Mouse (Mus musculus) neural tube, embryonic 15.5 days (tissue): ENCODE data around the gene Gm17654. TPM values are rescaled to one million over a fixed set of nuclear protein-coding genes. Genes with fewer than 3 reads are reported as not detected.
"Not testable (repeated sequence)": the region's sequence is repeated elsewhere in the genome, so short reads cannot be mapped to it uniquely, and the experiment has no call there.

ENCODE experiments used
- ATAC-seq: fragments of 200-750 bp; cut with Nextera tagmentation; 2 replicates; pipeline ENCODE4 v1.8.0; 2017; ENCODE audit warnings: mild to moderate bottlenecking, moderate TSS enrichment, moderate library complexity; ENCODE audit not compliant: low FRiP score
- H3K27ac ChIP-seq: fragments of 300-500 bp; sonication (generic); replicated peaks from 2 replicates; pipeline ENCODE4 v1.5.1; 2015; ENCODE audit warnings: mild to moderate bottlenecking, inconsistent platforms
- H3K27me3 ChIP-seq: fragments of 300-500 bp; sonication (generic); replicated peaks from 2 replicates; pipeline ENCODE4 v1.6.1; 2015; ENCODE audit warnings: inconsistent platforms
- H3K36me3 ChIP-seq: fragments of 300-500 bp; sonication (generic); 2 replicates; pipeline ENCODE4 v1.6.1; 2015; ENCODE audit warnings: inconsistent platforms
- H3K4me1 ChIP-seq: fragments of 300-500 bp; sonication (generic); 2 replicates; pipeline ENCODE4 v1.6.1; 2015; ENCODE audit warnings: inconsistent platforms
- H3K4me2 ChIP-seq: fragments of 300-500 bp; sonication (generic); 2 replicates; pipeline ENCODE4 v1.6.1; 2015; ENCODE audit warnings: inconsistent platforms, mild to moderate bottlenecking, moderate library complexity
- H3K4me3 ChIP-seq: fragments of 300-500 bp; sonication (generic); replicated peaks from 2 replicates; pipeline ENCODE4 v1.5.1; 2015; ENCODE audit warnings: mild to moderate bottlenecking, inconsistent platforms
- H3K9ac ChIP-seq: fragments of 300-500 bp; sonication (generic); replicated peaks from 2 replicates; pipeline ENCODE4 v1.6.1; 2015; ENCODE audit warnings: mild to moderate bottlenecking, inconsistent platforms
- H3K9me3 ChIP-seq: fragments of 300-500 bp; sonication (generic); replicated peaks from 2 replicates; pipeline ENCODE4 v1.6.1; 2016; ENCODE audit warnings: inconsistent platforms
- WGBS: fragments of 180-500 bp; shearing (Covaris S2); methylation state at CpG from one replicate; pipeline ENCODE4 v1.1.7; 2015; ENCODE audit warnings: mixed read lengths; 5-methylcytosine and 5-hydroxymethylcytosine counted together
- polyA plus RNA-seq: library from polyadenylated mRNA; unstranded; fragments of >200 nt; fragmentation: Nextera tagmentation; extraction: Ambion mirVana; gene quantifications from 2 replicates; pipeline ENCODE4 v1.2.1, GENCODE M21; 2015

Gm17654 gene
- not detected in 2 replicates for polyA plus RNA-seq

DNA sequence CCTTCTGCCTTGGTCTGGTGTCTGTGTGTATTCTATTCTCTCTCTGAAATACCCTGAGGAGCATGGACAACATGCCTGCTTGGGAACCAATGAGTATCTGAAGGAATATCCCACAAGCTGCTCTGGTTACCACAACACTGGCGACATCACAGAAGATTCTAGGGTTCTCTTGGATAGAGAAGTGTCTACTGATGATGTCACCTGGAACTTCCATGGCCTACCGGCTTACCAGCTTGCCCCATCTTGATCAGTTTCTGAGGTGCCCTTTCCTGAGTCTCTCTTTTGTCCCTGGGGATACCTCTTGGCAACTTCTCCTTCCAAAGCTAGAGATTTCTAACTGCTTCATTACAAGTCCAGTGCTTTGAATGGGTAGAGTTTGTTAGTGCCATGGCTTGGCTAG is at the start of gene Gm17654:
Gm17654 (minus strand) TSS at position 101 of the 400 bp plus-strand sequence.
- 85% methylated on average over 1 of the region's 2 CpGs for WGBS
- not testable (repeated sequence) for H3K27ac ChIP-seq, H3K4me1 ChIP-seq, H3K9me3 ChIP-seq, H3K27me3 ChIP-seq, H3K36me3 ChIP-seq, H3K4me2 ChIP-seq, H3K9ac ChIP-seq, H3K4me3 ChIP-seq, ATAC-seq

DNA sequence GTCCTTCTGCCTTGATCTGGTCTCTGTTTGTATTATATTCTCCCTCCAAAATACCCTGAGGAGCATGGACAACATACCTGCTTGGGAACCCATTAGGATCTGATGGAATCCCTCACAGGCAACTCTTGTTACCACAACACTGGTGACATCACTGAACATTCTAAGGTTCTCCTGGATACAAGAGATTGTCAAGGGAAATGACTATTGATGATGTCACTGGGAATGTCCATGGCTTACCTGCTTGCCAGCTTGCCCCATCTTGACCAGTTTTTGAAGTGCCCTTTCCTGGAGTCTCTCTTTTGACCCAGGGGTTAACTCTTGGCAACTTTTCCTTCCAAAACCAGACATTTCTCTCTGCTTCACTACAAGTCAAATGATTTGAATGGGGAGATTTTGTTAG is 29.0 kb upstream of the Gm17654 start, which contains the start of gene Gm10375:
Gm10375 (minus strand) TSS at position 101 of the 400 bp plus-strand sequence.
- H3K36me3 ChIP-seq, H3K4me3 ChIP-seq, H3K4me2 ChIP-seq, H3K9ac ChIP-seq, H3K4me1 ChIP-seq, H3K27me3 ChIP-seq, H3K9me3 ChIP-seq, ATAC-seq, H3K27ac ChIP-seq: not testable (repeated sequence)

GRCm38 (mm10) chr14:43577969-43578368 is 977 bp downstream of the Gm17654 start:
- not testable (repeated sequence) for H3K4me1 ChIP-seq, H3K4me2 ChIP-seq, H3K9ac ChIP-seq, H3K27me3 ChIP-seq, H3K4me3 ChIP-seq, ATAC-seq, H3K9me3 ChIP-seq, H3K36me3 ChIP-seq, H3K27ac ChIP-seq
- 81% methylated on average over 4 of the region's 4 CpGs for WGBS

DNA sequence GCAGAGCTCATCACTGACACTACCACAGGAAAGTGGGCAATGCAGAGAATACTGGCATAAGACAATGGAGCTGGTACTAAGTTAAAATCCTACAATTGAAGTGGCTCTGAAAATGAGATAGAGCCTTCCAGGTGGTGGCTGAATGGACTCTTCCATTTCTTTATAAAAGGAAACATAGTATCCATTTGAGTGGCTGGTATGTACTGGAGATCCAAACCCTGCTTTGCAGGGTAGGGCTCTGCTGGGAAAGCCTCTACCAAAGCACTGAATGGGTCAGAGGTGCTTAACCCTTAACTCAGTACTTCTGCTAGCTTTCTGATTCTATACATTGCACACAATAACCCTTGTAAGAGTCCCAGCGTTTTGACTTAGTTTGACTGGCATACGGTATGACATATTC is 26.7 kb downstream of the Gm17654 start:
- WGBS, result 91% methylated on average over 2 of the region's 2 CpGs

DNA sequence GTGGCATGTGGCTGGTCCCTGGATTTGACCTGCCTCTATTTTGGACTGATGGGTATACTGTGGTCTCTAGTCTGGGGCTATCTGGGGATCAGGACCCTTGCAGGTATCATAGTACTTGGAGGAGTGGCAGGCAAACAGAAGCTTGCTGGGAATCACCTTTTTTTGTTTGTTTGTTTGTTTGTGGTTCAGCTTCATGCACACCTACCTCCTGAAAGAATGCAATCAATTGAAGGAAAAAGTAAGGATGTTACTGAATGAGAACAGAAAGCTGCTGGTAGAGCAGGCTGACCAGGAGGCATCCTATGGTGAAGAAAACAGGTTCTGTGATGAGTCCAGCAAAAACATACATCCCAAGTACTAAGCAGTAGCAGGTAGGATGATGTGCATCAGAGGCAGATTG is 32.7 kb downstream of the Gm17654 start:
- not testable (repeated sequence) for H3K9me3 ChIP-seq, H3K4me3 ChIP-seq

More for the DNA sequence above, 26.7 kb downstream of the Gm17654 start:
- H3K4me1 ChIP-seq, H3K9ac ChIP-seq, ATAC-seq, H3K4me3 ChIP-seq, H3K4me2 ChIP-seq, H3K27ac ChIP-seq, H3K9me3 ChIP-seq, H3K27me3 ChIP-seq, H3K36me3 ChIP-seq: not testable (repeated sequence)

GRCm38 (mm10) chr14:43543276-43543675 is 35.7 kb downstream of the Gm17654 start, which contains the start of gene Gm5799:
Gene Gm5799, plus strand, starts transcription at chr14:43543576.
- H3K4me3 ChIP-seq, result not testable (repeated sequence)

More for the DNA sequence above, 32.7 kb downstream of the Gm17654 start:
- H3K36me3 ChIP-seq, H3K27ac ChIP-seq, H3K4me1 ChIP-seq, H3K4me2 ChIP-seq, H3K9ac ChIP-seq, H3K27me3 ChIP-seq, ATAC-seq: not testable (repeated sequence)

GRCm38 (mm10) chr14:43538144-43538543 is 40.8 kb downstream of the Gm17654 start:
- H3K9ac ChIP-seq, H3K9me3 ChIP-seq, H3K4me3 ChIP-seq, H3K36me3 ChIP-seq, H3K4me1 ChIP-seq, H3K4me2 ChIP-seq, H3K27ac ChIP-seq, ATAC-seq, H3K27me3 ChIP-seq: not testable (repeated sequence)
- 81% methylated on average over 2 of the region's 2 CpGs for WGBS

More at GRCm38 (mm10) chr14:43543276-43543675, 35.7 kb downstream of the Gm17654 start, which contains the start of gene Gm5799:
- H3K9me3 ChIP-seq, H3K4me2 ChIP-seq, ATAC-seq, H3K9ac ChIP-seq, H3K27me3 ChIP-seq, H3K4me1 ChIP-seq, H3K27ac ChIP-seq, H3K36me3 ChIP-seq: not testable (repeated sequence)
- 83% methylated on average over 1 of the region's 2 CpGs for WGBS

GRCm38 (mm10) chr14:43532387-43532786 is 46.6 kb downstream of the Gm17654 start:
- H3K36me3 ChIP-seq, H3K27me3 ChIP-seq, H3K4me3 ChIP-seq, H3K27ac ChIP-seq, H3K9me3 ChIP-seq, H3K4me2 ChIP-seq, ATAC-seq, H3K9ac ChIP-seq, H3K4me1 ChIP-seq: not testable (repeated sequence)
- 71% methylated on average over 5 of the region's 6 CpGs for WGBS

- H3K4me3 ChIP-seq, H3K4me2 ChIP-seq, H3K27ac ChIP-seq, H3K9ac ChIP-seq, H3K4me1 ChIP-seq, H3K27me3 ChIP-seq, H3K9me3 ChIP-seq, ATAC-seq, H3K36me3 ChIP-seq: not testable (repeated sequence)
- WGBS, result 40% methylated on average over 1 of the region's 6 CpGs
Measured at GRCm38 (mm10) chr14:43532011-43532383, 46.9 kb downstream of the Gm17654 start.

DNA sequence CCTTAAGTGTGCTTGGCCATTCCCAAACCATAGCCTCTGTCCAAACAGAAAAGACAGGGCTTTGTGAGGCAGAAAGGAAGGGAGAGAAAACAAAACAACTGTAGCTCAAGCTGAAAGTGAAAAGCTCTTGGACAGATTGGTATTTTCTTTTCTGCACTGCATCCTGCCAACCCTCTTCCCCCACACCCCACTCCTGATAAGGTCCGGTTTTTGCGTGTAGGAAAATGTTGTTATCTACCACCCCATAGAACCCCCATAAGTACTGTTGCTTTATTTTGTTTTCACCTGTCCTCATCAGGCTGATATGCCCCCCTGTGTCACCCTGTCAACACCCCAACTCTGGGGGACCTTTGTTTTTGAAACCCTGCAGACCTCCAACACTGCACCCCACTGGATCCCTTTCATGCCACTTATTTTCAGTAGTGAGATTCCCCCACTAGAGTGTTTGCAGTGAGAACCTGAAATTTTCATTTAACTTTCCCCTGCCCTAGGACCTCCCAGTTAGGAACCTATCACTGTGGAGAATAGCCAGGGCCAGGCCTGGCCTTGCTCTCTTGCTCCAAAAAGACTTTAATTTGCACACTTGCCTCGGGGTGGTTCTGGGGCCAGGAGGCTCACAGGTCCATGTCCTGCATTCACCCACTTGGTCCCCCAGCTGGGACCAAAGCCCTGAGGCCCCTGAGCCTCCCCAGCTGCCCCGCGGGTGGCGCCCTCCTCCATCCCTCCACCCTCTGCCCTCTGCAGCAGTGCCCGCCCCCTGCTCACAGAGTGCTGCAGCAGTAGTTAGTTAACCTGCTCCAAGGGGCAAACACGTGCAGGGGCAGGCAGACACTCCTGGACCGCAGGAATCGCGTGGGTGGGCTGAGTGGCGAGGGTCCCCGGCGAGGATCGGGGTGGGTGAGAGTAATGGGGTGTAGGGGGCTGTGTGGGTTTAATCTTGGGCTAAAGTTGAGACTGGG is 47.6 kb downstream of the Gm17654 start:
- WGBS, result 43% methylated on average over 14 of the region's 15 CpGs
- not testable (repeated sequence) for H3K27ac ChIP-seq, H3K4me3 ChIP-seq, H3K36me3 ChIP-seq, ATAC-seq, H3K4me1 ChIP-seq, H3K27me3 ChIP-seq, H3K4me2 ChIP-seq, H3K9ac ChIP-seq, H3K9me3 ChIP-seq
